Mouse (Mus musculus) limb, embryonic 13.5 days (tissue): Measurements from ENCODE around the gene Kyat1. TPM values are rescaled to one million over a fixed set of nuclear protein-coding genes. Genes with fewer than 3 reads are reported as not detected.

Experiments used
- ATAC-seq: fragments of 200-750 bp; cut with Nextera tagmentation; 2 replicates; pipeline ENCODE4 v1.8.0; 2017; ENCODE audit warnings: low read depth, moderate number of reproducible peaks, moderate TSS enrichment; ENCODE audit not compliant: low FRiP score
- H3K27ac ChIP-seq: fragments of 300-500 bp; sonication (generic); 2 replicates; pipeline ENCODE4 v1.5.1; 2015; ENCODE audit warnings: inconsistent platforms, mild to moderate bottlenecking, moderate library complexity
- H3K27me3 ChIP-seq: fragments of 300-500 bp; sonication (generic); 2 replicates; pipeline ENCODE4 v1.6.1; 2015; ENCODE audit warnings: mild to moderate bottlenecking, inconsistent platforms
- H3K36me3 ChIP-seq: fragments of 300-500 bp; sonication (generic); 2 replicates; pipeline ENCODE4 v1.6.1; 2015; ENCODE audit warnings: inconsistent platforms, mild to moderate bottlenecking, moderate library complexity
- H3K4me1 ChIP-seq: fragments of 300-500 bp; sonication (generic); 2 replicates; pipeline ENCODE4 v1.6.1; 2015; ENCODE audit warnings: inconsistent platforms
- H3K4me2 ChIP-seq: fragments of 300-500 bp; sonication (generic); replicated peaks from 2 replicates; pipeline ENCODE4 v1.6.1; 2015; ENCODE audit warnings: inconsistent platforms, mild to moderate bottlenecking, moderate library complexity
- H3K4me3 ChIP-seq: fragments of 300-500 bp; sonication (generic); 2 replicates; pipeline ENCODE4 v1.5.1; 2015; ENCODE audit warnings: moderate library complexity, mild to moderate bottlenecking, inconsistent platforms
- H3K9ac ChIP-seq: fragments of 300-500 bp; sonication (generic); 2 replicates; pipeline ENCODE4 v1.6.1; 2015; ENCODE audit warnings: mild to moderate bottlenecking, inconsistent platforms
- H3K9me3 ChIP-seq: fragments of 300-500 bp; sonication (generic); 2 replicates; pipeline ENCODE4 v1.6.1; 2016; ENCODE audit warnings: inconsistent platforms
- WGBS: fragments of 180-500 bp; shearing (Covaris S2); methylation state at CpG from one replicate; pipeline ENCODE4 v1.1.7; 2015; 5-methylcytosine and 5-hydroxymethylcytosine counted together
- polyA plus RNA-seq: library from polyadenylated mRNA; unstranded; fragments of >200 nt; fragmentation: Nextera tagmentation; extraction: Ambion mirVana; gene quantifications from 2 replicates; pipeline ENCODE4 v1.2.1, GENCODE M21; 2015

Gene Kyat1
- 7.8 and 8.1 TPM in 2 replicates for polyA plus RNA-seq

GRCm38 (mm10) chr2:30205629-30206357 lies at the start of gene Kyat1:
Kyat1 (minus strand) TSS chr2:30205847.
- H3K36me3 ChIP-seq, result no peaks in the 10 kb centered on the region

DNA sequence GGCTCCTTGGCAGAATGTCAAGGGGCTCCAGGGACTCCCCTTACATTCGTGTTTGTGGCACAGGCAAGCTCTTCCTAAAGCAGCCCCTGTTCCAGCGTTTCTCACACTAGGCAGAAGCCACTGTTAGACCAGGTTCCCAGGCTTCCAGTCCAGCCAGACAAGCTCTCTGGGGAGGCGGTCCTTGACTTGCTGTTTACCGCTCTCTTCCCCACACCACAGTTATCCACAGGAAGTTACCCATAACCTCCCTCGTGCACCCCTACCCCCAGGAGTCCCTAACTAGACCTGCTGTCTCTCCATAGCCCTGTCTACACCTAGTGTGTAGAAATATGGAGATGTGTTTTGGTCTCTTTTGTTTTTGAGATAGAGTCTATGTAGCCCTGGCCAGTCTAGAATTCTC lies 48.2 kb upstream of the Kyat1 start:
- Histone ChIP-seq H3K36me3 (peaks cover 91% of the 10 kb centered on the region), H3K4me1 (peaks cover 7% of the 10 kb centered on the region; the same call in 1 of the 2 replicates), H3K27me3 (no peaks in the 10 kb centered on the region), H3K4me2 (no peak overlapping the region), H3K9ac (no peak overlapping the region), H3K27ac (no peak overlapping the region), H3K9me3 (no peaks in the 10 kb centered on the region), H3K4me3 (no peak overlapping the region)
- ATAC-seq, result no peak
- 84% methylated on average over 5 of the region's 5 CpGs for WGBS

More at GRCm38 (mm10) chr2:30205629-30206357, at the start of gene Kyat1:
- Histone ChIP-seq H3K9ac (peak within 1 kb of the TSS; percentile 72), H3K27ac (peak within 1 kb of the TSS; percentile 58; the same call in 1 of the 2 replicates), H3K4me1 (peaks cover 13% of the 10 kb centered on the region), H3K4me3 (peak within 1 kb of the TSS; percentile 61), H3K9me3 (no peaks in the 10 kb centered on the region), H3K27me3 (no peaks in the 10 kb centered on the region), H3K4me2 (peak within 1 kb of the TSS; percentile 77)
- peak; percentile 94 for ATAC-seq
- under 1% methylated on average over 44 of the region's 44 CpGs for WGBS

GRCm38 (mm10) chr2:30252521-30252920 lies 46.9 kb upstream of the Kyat1 start:
- Histone ChIP-seq H3K9ac (no peak overlapping the region), H3K36me3 (peaks cover 86% of the 10 kb centered on the region), H3K27ac (no peak overlapping the region), H3K9me3 (no peaks in the 10 kb centered on the region), H3K4me2 (no peak overlapping the region), H3K4me3 (no peak overlapping the region), H3K27me3 (no peaks in the 10 kb centered on the region), H3K4me1 (peaks cover 7% of the 10 kb centered on the region; the same call in 1 of the 2 replicates)
- no peak for ATAC-seq
- WGBS, result 73% methylated on average over 3 of the region's 3 CpGs

DNA sequence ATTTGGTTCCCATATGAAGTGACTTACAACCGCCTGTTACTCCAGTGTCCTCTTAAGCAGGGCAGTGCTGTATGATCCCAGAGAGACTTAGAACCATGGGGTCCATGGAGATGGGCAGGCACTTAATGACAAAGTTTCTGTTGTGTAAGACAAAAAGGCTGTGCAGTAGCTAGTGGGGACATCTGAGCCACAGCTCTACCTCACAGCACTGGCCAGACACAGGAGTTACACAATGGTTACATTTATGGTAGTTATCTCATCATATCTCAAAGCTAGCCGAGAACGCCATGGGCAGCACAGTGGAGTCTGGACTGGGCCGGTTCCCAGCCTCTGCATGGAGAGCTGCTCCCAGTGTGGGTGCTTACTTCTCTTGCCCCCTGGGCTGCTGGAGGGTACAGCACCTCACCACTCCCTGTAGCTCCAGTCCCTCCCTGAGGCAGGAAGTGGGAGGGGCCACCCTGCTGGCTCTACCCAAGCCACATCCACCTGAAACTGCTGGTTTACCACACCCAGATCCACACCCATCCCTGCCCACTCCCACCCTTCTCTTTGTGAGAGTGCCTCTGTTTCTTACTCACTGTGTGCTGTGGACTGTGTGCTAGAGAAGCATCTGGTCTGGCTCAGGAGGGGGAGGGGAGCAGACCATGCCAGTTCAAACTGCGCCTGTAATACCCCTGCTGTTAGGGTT lies 45.9 kb upstream of the Kyat1 start:
- Histone ChIP-seq H3K27me3 (no peaks in the 10 kb centered on the region), H3K27ac (no peak overlapping the region), H3K36me3 (peaks cover 76% of the 10 kb centered on the region), H3K9me3 (no peaks in the 10 kb centered on the region), H3K9ac (no peak overlapping the region), H3K4me3 (no peak overlapping the region), H3K4me1 (peaks cover 7% of the 10 kb centered on the region; the same call in 1 of the 2 replicates), H3K4me2 (no peak overlapping the region)
- WGBS, result 73% methylated on average over 5 of the region's 5 CpGs
- no peak for ATAC-seq

DNA sequence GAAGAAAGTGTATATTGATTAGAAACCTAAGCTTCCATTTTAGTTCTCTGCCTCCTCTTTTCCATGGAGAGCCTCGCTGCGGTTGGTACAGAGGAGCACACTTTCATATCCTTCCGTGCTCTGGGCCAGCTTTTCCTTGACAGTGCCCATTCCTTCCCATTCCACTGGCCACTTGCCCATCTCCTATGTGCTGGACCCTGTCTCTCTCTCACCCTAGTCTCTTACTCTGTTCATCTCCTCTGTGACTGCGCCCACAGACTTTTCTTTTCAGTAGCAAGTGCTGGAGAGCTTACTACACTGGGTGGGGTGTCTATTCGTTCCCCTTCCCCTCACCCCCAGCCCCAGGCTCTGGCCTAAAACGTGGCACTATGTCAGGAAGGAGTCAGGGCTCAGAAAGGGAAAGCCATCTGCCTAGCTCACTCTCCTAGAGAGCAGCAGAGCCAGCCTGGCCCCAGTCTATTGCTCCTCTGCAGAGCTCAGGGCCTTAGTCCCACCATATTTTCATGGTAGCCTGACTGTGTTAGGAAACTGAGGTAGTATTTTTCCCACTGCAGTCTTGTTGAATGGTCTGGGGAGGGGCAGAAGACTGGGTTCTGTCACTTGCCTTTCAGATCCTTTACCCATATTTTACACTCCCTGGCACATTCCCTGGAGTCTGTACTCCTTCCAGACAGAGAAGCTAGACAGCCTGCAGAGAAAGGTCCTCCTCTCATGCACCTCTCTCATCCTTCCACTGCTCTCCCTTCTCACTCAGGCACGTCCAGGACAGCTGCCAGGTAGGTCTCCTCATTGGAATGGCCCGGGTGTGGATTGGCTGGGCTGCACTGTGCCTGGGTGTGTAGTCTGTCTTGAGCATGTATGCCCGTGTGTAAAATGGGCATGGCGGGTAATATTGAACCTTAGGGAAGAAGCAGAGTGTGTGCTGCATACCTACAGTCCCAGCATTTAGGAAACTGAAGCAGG lies 44.8 kb upstream of the Kyat1 start:
- no peak for ATAC-seq
- 91% methylated on average over 10 of the region's 10 CpGs for WGBS
- Histone ChIP-seq H3K4me3 (no peak overlapping the region), H3K27me3 (no peaks in the 10 kb centered on the region), H3K36me3 (peaks cover 75% of the 10 kb centered on the region), H3K4me1 (peaks cover 11% of the 10 kb centered on the region), H3K9ac (no peak overlapping the region), H3K9me3 (no peaks in the 10 kb centered on the region), H3K27ac (no peak overlapping the region), H3K4me2 (no peak overlapping the region)

GRCm38 (mm10) chr2:30249182-30249581 lies 43.5 kb upstream of the Kyat1 start:
- H3K36me3 ChIP-seq, result peaks cover 73% of the 10 kb centered on the region
- no peak overlapping the region for H3K27ac ChIP-seq
- peaks cover 19% of the 10 kb centered on the region for H3K4me1 ChIP-seq
- ATAC-seq, result no peak
- 97% methylated on average over 3 of the region's 3 CpGs for WGBS
- H3K9ac ChIP-seq, result no peak overlapping the region
- H3K4me3 ChIP-seq, result no peak overlapping the region
- H3K4me2 ChIP-seq, result no peak overlapping the region
- no peaks in the 10 kb centered on the region for H3K9me3 ChIP-seq
- H3K27me3 ChIP-seq, result no peaks in the 10 kb centered on the region

GRCm38 (mm10) chr2:30247681-30248080 lies 42.0 kb upstream of the Kyat1 start:
- Histone ChIP-seq H3K9me3 (no peaks in the 10 kb centered on the region), H3K9ac (no peak overlapping the region), H3K4me1 (peaks cover 26% of the 10 kb centered on the region), H3K27me3 (no peaks in the 10 kb centered on the region), H3K36me3 (peaks cover 73% of the 10 kb centered on the region), H3K27ac (no peak overlapping the region), H3K4me3 (no peak overlapping the region), H3K4me2 (no peak overlapping the region)
- no peak for ATAC-seq
- 88% methylated on average over 4 of the region's 4 CpGs for WGBS

- no peak for ATAC-seq
- no peak overlapping the region for H3K27ac ChIP-seq
- no peak overlapping the region for H3K4me3 ChIP-seq
- peak overlapping the region; percentile 35; the same call in 1 of the 2 replicates for H3K9ac ChIP-seq
- no peaks in the 10 kb centered on the region for H3K27me3 ChIP-seq
- peaks cover 77% of the 10 kb centered on the region for H3K36me3 ChIP-seq
- H3K4me2 ChIP-seq, result no peak overlapping the region
- 90% methylated on average over 5 of the region's 5 CpGs for WGBS
- H3K4me1 ChIP-seq, result peaks cover 31% of the 10 kb centered on the region
- no peaks in the 10 kb centered on the region for H3K9me3 ChIP-seq
These were observed 41.4 kb upstream of the Kyat1 start for GRCm38 (mm10) chr2:30247036-30247435.

GRCm38 (mm10) chr2:30244595-30245178 lies 39.0 kb upstream of the Kyat1 start:
- peaks cover 81% of the 10 kb centered on the region for H3K36me3 ChIP-seq
- peak overlapping the region; percentile 62; the same call in 1 of the 2 replicates for H3K27ac ChIP-seq
- 58% methylated on average over 7 of the region's 7 CpGs for WGBS
- 0 out of 2 replicates have a peak, but pooled peaks have one; percentile 44 for ATAC-seq
- no peaks in the 10 kb centered on the region for H3K27me3 ChIP-seq
- H3K4me3 ChIP-seq, result no peak overlapping the region
- peaks cover 29% of the 10 kb centered on the region for H3K4me1 ChIP-seq
- peak overlapping the region; percentile 35; the same call in 1 of the 2 replicates for H3K9ac ChIP-seq
- H3K9me3 ChIP-seq, result no peaks in the 10 kb centered on the region
- H3K4me2 ChIP-seq, result peak overlapping the region; percentile 14; the same call in 1 of the 2 replicates

GRCm38 (mm10) chr2:30243391-30243790 lies 37.7 kb upstream of the Kyat1 start:
- Histone ChIP-seq H3K27ac (no peak overlapping the region), H3K9me3 (no peaks in the 10 kb centered on the region), H3K4me3 (no peak overlapping the region), H3K36me3 (peaks cover 70% of the 10 kb centered on the region), H3K4me2 (no peak overlapping the region), H3K9ac (no peak overlapping the region), H3K27me3 (no peaks in the 10 kb centered on the region), H3K4me1 (peaks cover 42% of the 10 kb centered on the region)
- 88% methylated on average over 4 of the region's 4 CpGs for WGBS
- ATAC-seq, result no peak

- H3K4me1 ChIP-seq, result peaks cover 44% of the 10 kb centered on the region
- WGBS, result 41% methylated on average over 4 of the region's 4 CpGs
- no peak overlapping the region for H3K4me3 ChIP-seq
- H3K9me3 ChIP-seq, result no peaks in the 10 kb centered on the region
- no peak overlapping the region for H3K27ac ChIP-seq
- H3K27me3 ChIP-seq, result no peaks in the 10 kb centered on the region
- no peak overlapping the region for H3K4me2 ChIP-seq
- 0 out of 2 replicates have a peak overlapping the region, but pooled peaks have one; percentile 43 for H3K9ac ChIP-seq
- no peak for ATAC-seq
- H3K36me3 ChIP-seq, result peaks cover 64% of the 10 kb centered on the region
These were observed 36.9 kb upstream of the Kyat1 start for GRCm38 (mm10) chr2:30242509-30242908.
